ENCODE assay signal across 10 mouse cellular contexts in the genomic region with DNA sequence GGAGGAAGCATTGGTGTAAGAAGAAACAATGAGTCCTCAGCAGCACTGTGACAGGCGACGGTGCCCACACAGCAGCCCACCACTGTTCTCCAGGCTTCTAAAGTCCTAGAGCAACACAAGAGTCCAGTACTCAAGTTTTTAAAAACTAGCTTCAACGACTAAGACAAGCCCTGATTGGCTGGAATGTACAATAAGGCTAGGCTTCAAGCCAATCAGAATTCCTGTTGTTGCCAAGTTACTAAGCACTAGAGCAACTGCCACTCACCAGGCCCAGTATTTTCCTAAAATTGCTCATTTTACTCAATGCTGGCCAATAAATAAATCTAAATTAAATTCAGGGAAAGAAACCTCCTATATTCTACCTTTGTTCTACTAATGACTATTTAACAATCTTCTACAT. TPM values are rescaled to one million over a fixed set of nuclear protein-coding genes. Genes with fewer than 3 reads are reported as not detected.
DNase-seq lines count a peak whose midpoint lies in the region; ATAC-seq lines count a peak whose summit lies in the region.
"Had no signal": no experiment of that assay in that cellular context is flagged by ENCODE, and none has a peak within 500 bp of the region (broad histone marks: within the 10 kb centered on the region; RNA-seq: fewer than 3 reads in every experiment).

No protein-coding gene starts in this region.

- ATAC-seq in CD4-positive, CD25-positive, alpha-beta regulatory T cell, adult 4 months = no peak

- DNase-seq in CD4-positive, CD25-positive, alpha-beta regulatory T cell, adult 2 months (ENCODE audit: low read depth, low spot score) = peak; percentile 28
- DNase-seq in kidney, adult 9 months = peak; percentile 38
- no peak for DNase-seq in kidney, postnatal 4 days
- peak; percentile 61 for DNase-seq in ES-CJ7 (ENCODE audit: low read depth, low spot score)
- peak; percentile 27 for DNase-seq in lung, postnatal 25 days (ENCODE audit: low spot score)
- no peak for DNase-seq in thymus, postnatal 14 days
- DNase-seq in layer of hippocampus, adult 8-10 months (ENCODE audit: low spot score in 2 of 2) = no peak
- DNase-seq: liver; thymus, adult 2 months had no signal

RNA-seq across cellular contexts. Expression of a gene that starts 5.8 kb away (rescaled TPM):
- polyA plus RNA-seq in CD4-positive, CD25-positive, alpha-beta regulatory T cell, adult 4 months (2017; shearing (Covaris generic)) = 10 to 100 TPM; 27.1 to 30.3 TPM
- 10 to 100 TPM; 11.7 to 13.4 (median 12.1) TPM for total RNA-seq in layer of hippocampus, adult 8-10 months (2022)

RNA-seq across cellular contexts. Expression of a gene that starts 6.7 kb away (rescaled TPM):
- polyA plus RNA-seq in CD4-positive, CD25-positive, alpha-beta regulatory T cell, adult 4 months (2017; shearing (Covaris generic)) = 100 to 1,000 TPM; 426 to 510 TPM
- 100 to 1,000 TPM; 255 to 304 (median 273) TPM for total RNA-seq in layer of hippocampus, adult 8-10 months (2022)

RNA-seq across cellular contexts. Expression of a gene that starts 38.5 kb away (rescaled TPM):
- 100 to 1,000 TPM; 185 to 348 TPM for polyA plus RNA-seq in CD4-positive, CD25-positive, alpha-beta regulatory T cell, adult 4 months (2017; shearing (Covaris generic))
- 100 to 1,000 TPM; 162 to 216 (median 203) TPM for total RNA-seq in layer of hippocampus, adult 8-10 months (2022)

Comparison
In these comparisons a context has a peak if more than half of its experiments do, and no peak if none do; other contexts are left out.
1. DNase-seq: peak in CD4-positive, CD25-positive, alpha-beta regulatory T cell, adult 2 months (single experiment), kidney, adult 9 months (single experiment), ES-CJ7 (single experiment) and lung, postnatal 25 days (single experiment); none in kidney, postnatal 4 days (0 of 2), thymus, postnatal 14 days (single experiment) and layer of hippocampus, adult 8-10 months (0 of 2).